Mouse (Mus musculus): ENCODE data around the gene Vmn2r50. TPM values are rescaled to one million over a fixed set of nuclear protein-coding genes. Genes with fewer than 3 reads are reported as not detected.
"Not testable (repeated sequence)": the region's sequence is repeated elsewhere in the genome, so short reads cannot be mapped to it uniquely, and the experiment has no call there.

Vmn2r50 gene
- total RNA-seq (2022), result not detected

DNA sequence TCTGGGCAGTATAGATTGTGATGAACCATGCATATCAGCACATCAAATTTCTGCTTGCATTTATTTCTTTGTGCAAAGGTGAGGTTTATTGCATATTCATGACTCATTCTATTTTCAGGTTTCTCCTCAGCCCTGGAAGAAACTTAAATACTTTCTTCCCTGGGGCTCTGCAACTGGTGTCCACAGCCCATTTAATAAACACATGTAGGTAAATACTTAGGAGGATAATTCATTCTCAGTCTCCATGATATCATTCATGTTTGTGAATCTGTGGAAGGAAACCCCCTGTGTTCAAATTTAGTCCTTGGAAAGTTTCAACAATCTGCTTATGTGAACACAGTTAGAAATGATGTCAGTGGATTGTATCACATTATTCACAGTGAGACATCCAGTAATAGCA, at the start of gene Vmn2r50:
Gene Vmn2r50 (minus strand): TSS at position 101 of the 400 bp plus-strand sequence.
- DNase-seq (ENCODE audit: low spot score in 2 of 2), result not testable (repeated sequence)

DNA sequence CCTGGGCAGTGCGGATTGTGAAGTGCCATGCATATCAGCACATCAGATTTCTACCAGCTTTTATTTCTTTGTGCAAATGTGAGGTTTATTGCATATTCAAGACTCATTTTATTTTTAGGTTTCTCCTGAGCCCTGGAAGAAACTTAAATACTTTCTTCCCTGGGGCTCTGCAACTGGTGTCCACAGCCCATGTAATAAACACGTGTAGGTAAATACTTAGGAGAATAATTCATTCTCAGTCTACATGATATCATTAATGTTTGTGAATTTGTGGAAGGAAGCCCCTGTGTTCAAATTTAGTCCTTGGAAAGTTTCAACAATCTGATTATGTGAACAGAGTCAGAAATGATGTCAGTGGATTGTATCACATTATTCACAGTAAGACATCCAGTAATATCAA, 60.9 kb downstream of the Vmn2r50 start, which contains the start of gene Vmn2r49:
Gene Vmn2r49 (minus strand): TSS at position 101 of the 400 bp plus-strand sequence.
- not testable (repeated sequence) for DNase-seq (ENCODE audit: low spot score in 2 of 2)

Other genes with a start within 250 kb of the Vmn2r50 start
- gene Vmn2r47, start 212.0 kb downstream of the Vmn2r50 start, total RNA-seq (2022), result not detected
- not detected for gene Vmn2r48, start 99.7 kb downstream of the Vmn2r50 start, total RNA-seq (2022)
- not detected for gene Vmn2r49, start 61.0 kb downstream of the Vmn2r50 start, total RNA-seq (2022)
- not detected for gene Vmn2r51, start 52.4 kb upstream of the Vmn2r50 start, total RNA-seq (2022)
- not detected for gene Vmn2r52, start 123.3 kb upstream of the Vmn2r50 start, total RNA-seq (2022)
- not detected for gene Vmn1r66, start 224.7 kb upstream of the Vmn2r50 start, total RNA-seq (2022)

Data from gastrocnemius, adult 8-10 months (tissue).